Mouse (Mus musculus): ENCODE measurements around the gene Sec24d.
A peak's percentile ranks its signal among the peaks of the same experiment; 100 is the strongest.

Sec24d gene

GRCm38 (mm10) chr3:123266753-123267651, at the start of gene Sec24d:
Gene Sec24d (plus strand): TSS chr3:123267455.
- DNase-seq (ENCODE audit: low spot score in 2 of 2), result peak; percentile 25 to 75

- DNase-seq (ENCODE audit: low spot score in 2 of 2), result no peak
These were observed 48.6 kb upstream of the Sec24d start for GRCm38 (mm10) chr3:123218646-123219045.

- no peak for DNase-seq (ENCODE audit: low spot score in 2 of 2)
These were observed 40.0 kb upstream of the Sec24d start for GRCm38 (mm10) chr3:123227276-123227675.

GRCm38 (mm10) chr3:123231639-123232038, 35.6 kb upstream of the Sec24d start:
- DNase-seq (ENCODE audit: low spot score in 2 of 2), result no peak

- peak in 1 of 2 experiments; percentile 71 for DNase-seq (ENCODE audit: low spot score in 2 of 2)
These were observed 32.9 kb upstream of the Sec24d start for GRCm38 (mm10) chr3:123234191-123234836.

GRCm38 (mm10) chr3:123235495-123235894, 31.8 kb upstream of the Sec24d start:
- no peak for DNase-seq (ENCODE audit: low spot score in 2 of 2)

- DNase-seq (ENCODE audit: low spot score in 2 of 2), result peak in 1 of 2 experiments; percentile 29
These were observed 31.3 kb upstream of the Sec24d start, which contains the start of gene Synpo2 for GRCm38 (mm10) chr3:123235921-123236320. Gene Synpo2 (minus strand): TSS chr3:123236149.

- no peak for DNase-seq (ENCODE audit: low spot score in 2 of 2)
These were observed 30.2 kb upstream of the Sec24d start for GRCm38 (mm10) chr3:123237039-123237438.

- DNase-seq (ENCODE audit: low spot score in 2 of 2), result no peak
These were observed 29.8 kb upstream of the Sec24d start for GRCm38 (mm10) chr3:123237446-123237845.

GRCm38 (mm10) chr3:123244376-123244775, 22.9 kb upstream of the Sec24d start:
- no peak for DNase-seq (ENCODE audit: low spot score in 2 of 2)

GRCm38 (mm10) chr3:123245646-123246045, 21.6 kb upstream of the Sec24d start:
- no peak for DNase-seq (ENCODE audit: low spot score in 2 of 2)

- DNase-seq (ENCODE audit: low spot score in 2 of 2), result no peak
These were observed 10.8 kb upstream of the Sec24d start for GRCm38 (mm10) chr3:123256181-123257101.

- no peak for DNase-seq (ENCODE audit: low spot score in 2 of 2)
These were observed 8.5 kb upstream of the Sec24d start for GRCm38 (mm10) chr3:123258709-123259108.

GRCm38 (mm10) chr3:123264706-123265105, 2.5 kb upstream of the Sec24d start:
- DNase-seq (ENCODE audit: low spot score in 2 of 2), result peak in 1 of 2 experiments; percentile 10

GRCm38 (mm10) chr3:123267741-123268201, 516 bp downstream of the Sec24d start:
- DNase-seq (ENCODE audit: low spot score in 2 of 2), result peak; percentile 7 to 55

- no peak for DNase-seq (ENCODE audit: low spot score in 2 of 2)
These were observed 15.8 kb downstream of the Sec24d start for GRCm38 (mm10) chr3:123282866-123283615.

GRCm38 (mm10) chr3:123284284-123284683, 17.0 kb downstream of the Sec24d start:
- DNase-seq (ENCODE audit: low spot score in 2 of 2), result no peak

GRCm38 (mm10) chr3:123285649-123286048, 18.4 kb downstream of the Sec24d start:
- DNase-seq (ENCODE audit: low spot score in 2 of 2), result no peak

GRCm38 (mm10) chr3:123288856-123289570, 21.8 kb downstream of the Sec24d start:
- DNase-seq (ENCODE audit: low spot score in 2 of 2), result no peak

GRCm38 (mm10) chr3:123291670-123292069, 24.4 kb downstream of the Sec24d start:
- DNase-seq (ENCODE audit: low spot score in 2 of 2), result no peak
